Mouse (Mus musculus) adrenal gland, postnatal 10 days (tissue): Measurements from ENCODE around the gene Samd4b. TPM values are rescaled to one million over a fixed set of nuclear protein-coding genes. Genes with fewer than 3 reads are reported as not detected.

Source experiments
- DNase-seq: peaks from one replicate; pipeline ENCODE4 v3.0.0; 2021; ENCODE audit warnings: mixed read lengths
- total RNA-seq, 2 experiments: library from RNA; stranded (reverse); gene quantifications; 2 replicates each; pipeline ENCODE4 v1.2.3; 2021

Samd4b gene
- total RNA-seq, 2 experiments from 2014 or later: 45.5 to 49.6 TPM

DNA sequence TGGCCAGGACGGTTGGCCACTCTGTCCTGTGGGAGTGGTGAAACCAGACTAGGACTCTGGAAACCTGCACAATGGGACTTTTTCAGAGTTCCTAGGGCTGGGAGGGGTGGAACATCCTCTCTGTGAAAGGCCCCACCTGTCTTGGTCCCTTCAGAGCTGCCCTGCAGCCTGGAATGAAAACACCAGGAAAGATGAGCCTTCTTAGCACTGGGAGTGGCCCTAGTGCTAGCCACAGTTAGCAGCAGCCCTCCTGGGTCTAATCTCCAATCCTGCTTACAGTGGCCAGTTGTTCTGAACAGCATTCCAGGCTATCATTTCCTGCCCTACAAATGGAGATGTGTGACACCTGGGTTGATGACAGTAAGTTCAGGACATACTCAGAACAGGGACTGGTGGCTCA lies 6.1 kb downstream of the Samd4b start:
- DNase-seq: no peak

- no peak for DNase-seq
These were observed 10.3 kb downstream of the Samd4b start for GRCm38 (mm10) chr7:28587644-28588043.

DNA sequence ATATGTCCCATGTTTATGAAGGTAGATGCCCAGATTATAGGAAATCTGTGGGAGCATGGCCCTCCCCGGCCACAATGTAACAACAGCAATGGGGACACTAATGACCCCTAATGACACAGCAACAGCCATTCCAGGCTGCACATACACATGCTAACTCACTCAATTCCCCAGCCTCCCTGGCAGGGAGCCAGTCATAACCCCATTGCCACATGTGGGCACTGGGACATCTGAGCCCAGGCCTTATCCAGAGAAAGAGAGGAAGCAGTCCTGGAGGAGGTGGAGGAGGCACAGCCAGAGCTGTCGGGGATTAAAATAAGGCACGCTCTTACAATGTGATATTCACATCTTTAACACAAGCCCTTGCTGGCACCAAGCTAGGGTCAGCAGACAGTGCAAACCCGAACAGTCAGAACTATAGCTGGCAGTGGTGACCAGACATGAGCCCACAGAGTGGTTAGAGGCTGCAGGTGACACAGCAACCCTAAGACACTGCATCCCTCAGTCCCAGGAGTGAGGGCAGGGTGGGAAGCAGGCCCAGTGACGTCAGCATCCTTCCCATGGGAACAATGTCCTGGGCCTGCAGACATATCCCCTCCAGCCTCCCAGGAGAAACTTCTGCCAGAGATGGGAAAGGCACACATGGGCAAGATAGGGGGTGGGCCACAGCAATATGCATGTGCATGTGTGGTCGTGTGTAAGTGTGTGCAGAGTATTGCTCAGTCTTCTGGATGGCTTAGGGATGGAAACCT lies 11.1 kb downstream of the Samd4b start:
- peak; percentile 81 for DNase-seq

DNA sequence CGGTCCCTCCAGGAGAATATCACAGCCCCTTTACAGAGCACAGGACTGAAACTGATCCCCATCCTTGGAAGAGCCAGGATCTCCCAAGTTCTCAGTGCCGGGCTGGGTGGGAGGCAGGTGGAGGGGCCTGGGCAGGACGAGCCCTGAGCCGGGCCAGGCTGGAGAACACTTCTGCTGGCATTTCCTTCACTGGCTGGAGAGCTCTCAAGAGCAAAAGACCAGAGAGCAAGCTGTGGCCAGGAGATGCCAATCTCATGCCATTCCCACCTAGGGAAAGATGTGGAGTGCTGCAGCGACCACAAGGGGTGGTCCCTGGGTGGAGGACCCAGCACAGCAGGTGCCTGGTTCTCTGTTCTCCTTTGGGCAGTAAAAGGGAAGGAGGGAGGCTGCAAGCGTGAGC lies 12.9 kb downstream of the Samd4b start:
- no peak for DNase-seq

GRCm38 (mm10) chr7:28584468-28584867 lies 13.5 kb downstream of the Samd4b start:
- no peak for DNase-seq

DNA sequence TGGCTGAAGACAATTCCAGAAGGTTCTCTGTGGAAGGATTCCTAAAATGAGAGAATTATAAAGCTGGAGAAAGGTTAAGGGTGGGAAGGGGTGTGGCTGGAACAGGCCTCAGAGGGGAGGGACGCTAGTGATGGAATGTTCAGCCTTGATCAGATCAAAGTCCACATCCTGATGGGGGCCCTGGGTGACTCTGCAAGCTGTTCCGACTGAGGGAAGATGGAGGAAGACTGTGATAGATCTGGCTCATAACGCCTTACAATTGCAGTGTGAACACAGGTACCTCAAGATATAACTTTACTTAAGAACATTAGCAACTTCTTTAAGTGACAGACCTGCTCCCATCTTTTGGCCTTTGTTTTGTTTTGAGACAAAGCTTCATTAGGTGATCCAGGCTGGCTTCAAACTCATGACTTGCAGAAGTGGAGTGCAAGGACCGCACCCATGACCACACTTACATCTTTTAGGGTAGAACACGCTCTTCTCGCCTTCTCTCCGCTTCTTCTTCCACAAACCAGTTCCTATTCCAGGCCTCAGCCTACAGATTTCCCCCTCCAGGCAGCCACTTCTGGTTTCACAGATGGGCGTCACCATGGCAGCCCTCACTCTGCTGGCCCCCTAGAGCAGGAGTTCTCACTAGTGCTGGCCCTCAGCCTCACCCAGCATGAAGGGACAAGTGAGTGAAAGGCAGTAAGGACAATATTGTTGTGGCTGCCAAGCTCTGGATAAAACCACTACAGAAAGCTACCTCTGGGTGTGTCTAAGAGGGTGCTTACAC lies 14.2 kb downstream of the Samd4b start:
- no peak for DNase-seq

GRCm38 (mm10) chr7:28582841-28583240 lies 15.1 kb downstream of the Samd4b start:
- no peak for DNase-seq

GRCm38 (mm10) chr7:28581721-28582120 lies 16.2 kb downstream of the Samd4b start:
- no peak for DNase-seq

DNA sequence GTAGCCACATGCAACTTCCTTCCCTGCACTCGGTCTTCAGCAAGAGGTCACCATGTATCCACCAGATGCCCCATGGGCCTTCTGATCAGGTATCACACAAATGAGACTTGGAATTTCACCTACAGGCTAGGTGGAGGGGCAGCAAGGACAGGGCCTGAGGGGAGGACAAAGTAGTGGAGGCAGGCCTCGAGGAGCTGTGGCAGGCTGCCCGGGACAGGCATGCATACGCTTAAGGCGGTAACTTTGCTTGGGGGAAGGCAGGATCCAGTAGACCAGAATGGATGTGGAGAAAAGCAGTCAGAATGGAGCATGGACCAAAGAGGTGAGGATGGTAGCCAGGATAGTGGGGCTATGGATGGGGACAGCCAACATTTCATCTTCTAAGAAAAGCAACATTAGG lies 18.1 kb downstream of the Samd4b start:
- no peak for DNase-seq

DNA sequence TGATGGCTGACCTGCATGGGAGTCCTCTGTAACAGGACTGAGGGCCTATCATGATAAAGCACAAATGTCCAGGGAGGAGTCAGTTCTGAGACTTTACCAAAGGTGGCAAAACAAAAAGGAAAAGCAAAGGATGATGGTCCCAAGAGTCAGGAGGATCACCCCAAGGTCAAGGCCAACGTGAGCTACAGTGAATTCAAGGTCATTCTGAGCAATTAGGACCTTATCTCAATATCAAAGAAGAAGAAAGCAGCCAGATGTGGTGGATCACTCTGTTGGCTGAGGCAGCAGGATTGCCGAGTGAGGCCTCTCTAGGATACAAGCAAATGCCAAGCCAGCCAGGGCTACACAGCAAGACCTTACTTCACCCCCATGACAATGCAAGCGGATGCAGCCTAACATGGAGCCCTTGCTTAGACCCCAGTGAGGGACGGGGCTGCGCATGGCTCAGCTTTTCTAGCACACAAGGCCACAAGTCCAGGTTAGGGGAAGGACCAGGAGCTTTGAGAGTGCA lies 19.3 kb downstream of the Samd4b start:
- DNase-seq: peak; percentile 37

DNA sequence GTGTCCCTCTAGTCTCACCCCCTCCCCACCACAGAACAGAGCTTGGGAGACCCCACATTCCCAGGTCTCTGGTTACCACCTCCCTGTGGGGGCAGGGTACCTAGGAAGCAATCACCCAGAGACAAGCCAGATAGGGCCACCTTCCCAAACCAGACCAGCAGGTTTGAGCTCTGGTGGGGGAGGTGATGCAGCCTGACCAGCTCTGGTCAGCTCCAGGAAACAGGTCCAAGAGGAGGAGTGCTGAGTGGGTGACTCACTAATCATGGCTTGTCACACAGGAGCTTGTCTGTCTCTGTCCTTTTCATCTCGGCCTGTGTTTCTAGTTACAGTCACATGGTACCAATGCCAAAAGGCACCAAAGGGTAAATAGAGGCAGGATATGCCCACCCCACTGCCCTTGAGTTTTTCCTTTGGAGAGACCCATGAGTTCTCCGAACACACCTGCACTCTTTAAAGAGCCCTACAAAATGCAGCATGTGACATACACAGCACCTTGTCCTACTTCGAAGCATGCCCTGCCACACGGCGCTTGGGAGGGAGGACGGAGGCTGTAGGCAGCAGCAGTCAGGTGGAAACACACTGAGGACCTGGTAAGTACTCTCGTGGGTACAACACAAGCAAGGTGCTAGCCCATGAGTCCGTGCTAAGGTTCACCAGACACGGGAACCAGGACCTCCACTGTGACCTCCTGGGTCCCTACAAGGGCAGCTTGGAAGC lies 20.0 kb downstream of the Samd4b start:
- DNase-seq: peak; percentile 42

DNA sequence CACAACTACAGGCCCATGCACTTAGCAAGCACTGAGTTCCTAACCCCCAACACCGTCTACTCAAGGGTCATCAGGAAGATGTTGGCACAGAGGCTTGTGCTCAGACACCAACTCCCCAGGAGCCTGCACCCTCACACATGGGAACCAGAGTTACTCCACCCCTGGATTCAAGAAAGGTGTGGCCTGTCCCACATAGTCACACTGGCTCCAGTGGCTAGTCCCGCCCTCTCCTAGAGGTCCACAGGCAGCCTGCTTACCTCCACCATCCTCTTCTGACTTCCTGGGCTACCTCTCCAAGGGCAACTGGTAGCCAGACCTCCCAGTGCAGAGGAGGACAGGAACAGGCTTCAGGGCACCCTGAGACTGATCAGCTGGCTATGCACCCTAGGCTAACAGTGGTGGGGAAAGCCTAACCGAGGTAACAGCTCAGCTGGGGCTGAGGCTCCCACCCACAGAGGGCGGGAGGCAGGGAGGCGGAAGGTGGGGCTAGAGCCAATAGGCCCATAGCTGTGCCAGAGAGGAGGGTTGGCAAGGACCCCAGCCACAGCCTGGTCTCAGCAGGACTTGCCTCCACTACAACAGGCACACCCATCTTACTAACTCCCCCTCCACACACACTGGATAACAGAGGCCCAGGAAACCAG lies 21.6 kb downstream of the Samd4b start:
- peak; percentile 54 for DNase-seq

GRCm38 (mm10) chr7:28575597-28575996 lies 22.3 kb downstream of the Samd4b start:
- no peak for DNase-seq

DNA sequence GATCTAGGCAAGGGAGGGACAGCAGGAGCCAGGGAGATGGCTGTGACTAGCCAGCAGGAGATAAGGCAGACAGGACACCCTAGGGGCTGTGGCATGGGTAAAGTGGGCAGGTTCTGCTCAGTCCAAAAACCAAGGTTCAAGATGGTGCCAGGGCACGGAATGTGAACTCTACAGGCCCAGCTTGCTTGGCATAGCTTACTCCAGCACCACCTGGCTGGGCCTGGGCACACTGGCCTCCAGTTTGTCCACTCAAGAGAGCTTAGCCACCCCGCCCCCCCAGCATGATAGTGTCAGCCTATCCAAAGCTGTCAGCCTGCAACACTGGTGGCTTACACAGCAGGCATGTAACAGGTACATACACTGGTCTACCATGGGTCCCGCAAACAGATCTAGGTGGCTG lies 24.7 kb downstream of the Samd4b start:
- DNase-seq: no peak

DNA sequence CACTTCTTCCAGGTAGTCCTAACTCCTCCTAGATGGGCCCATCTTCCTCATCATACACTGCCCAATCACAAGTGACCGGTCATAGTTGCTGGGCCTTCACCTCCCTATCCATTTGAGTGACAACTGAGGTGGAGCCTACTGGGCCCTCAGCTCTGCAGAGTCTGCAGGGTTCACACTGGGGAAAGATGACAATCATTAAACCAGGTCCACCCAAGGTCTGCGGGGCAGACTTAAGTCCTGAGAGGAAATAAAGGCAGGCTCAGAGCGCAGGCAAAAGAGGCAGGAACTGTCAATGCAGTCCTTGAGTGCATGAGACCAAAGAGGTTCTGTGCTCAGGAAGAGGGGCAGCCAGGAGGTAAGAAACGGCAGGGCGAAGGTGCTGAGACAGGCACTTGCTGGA lies 25.3 kb downstream of the Samd4b start:
- DNase-seq: no peak

- DNase-seq: peak; percentile 69
These were observed 26.8 kb downstream of the Samd4b start for GRCm38 (mm10) chr7:28570982-28571682.

DNA sequence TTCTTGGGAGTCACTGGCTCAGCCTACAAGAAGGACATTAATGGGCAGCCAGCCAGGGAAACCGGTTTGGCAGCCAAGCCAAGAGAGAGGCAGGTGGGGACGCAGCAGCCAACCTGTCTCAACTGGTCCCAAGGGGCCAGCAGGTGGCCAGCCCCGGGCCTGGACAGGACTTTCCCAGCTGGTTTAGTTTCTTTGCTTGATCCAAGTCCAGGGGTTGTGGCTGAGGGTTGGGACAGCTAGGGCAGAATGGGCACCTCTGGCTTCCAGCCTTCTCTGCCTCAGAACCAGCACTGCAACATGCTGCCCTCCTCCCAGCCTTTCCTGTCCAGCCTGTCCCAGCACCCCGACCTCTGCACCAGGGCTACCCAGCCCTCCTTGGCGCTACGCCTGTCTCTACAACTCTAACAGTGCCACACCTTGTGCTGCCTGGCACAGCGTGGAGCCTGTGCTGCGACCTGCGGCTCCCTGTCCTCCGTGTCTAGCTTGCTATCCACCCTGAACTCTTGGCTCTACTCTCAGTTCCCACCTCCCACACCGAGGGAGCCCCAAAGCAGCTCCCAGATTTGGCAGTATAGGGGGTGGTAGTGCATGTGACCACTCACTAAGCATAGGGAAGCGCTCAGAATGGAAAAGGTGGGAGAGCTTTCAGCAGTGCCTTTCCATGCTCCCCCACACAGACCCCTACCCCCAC lies 27.5 kb downstream of the Samd4b start:
- peak; percentile 72 for DNase-seq

DNA sequence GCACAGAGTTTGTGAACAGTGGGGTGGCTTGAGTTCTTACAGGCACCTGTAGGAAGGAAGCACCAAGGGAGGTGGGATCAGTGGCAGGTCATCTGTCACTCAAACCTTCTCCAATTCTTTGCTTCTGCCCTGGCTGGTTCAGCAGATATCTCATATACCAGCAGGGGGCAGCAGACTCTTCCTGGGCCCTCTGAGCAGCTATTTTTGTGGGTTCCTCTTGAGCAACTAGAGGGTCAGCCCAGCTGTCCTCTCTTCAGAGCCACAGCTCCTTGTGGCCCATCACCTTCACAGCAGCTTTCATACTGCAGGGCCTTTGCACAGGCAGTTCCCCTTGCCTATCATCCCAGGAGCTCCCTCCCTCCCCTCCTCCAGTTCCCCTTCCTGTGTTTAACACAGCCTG lies 29.7 kb downstream of the Samd4b start:
- peak; percentile 76 for DNase-seq

DNA sequence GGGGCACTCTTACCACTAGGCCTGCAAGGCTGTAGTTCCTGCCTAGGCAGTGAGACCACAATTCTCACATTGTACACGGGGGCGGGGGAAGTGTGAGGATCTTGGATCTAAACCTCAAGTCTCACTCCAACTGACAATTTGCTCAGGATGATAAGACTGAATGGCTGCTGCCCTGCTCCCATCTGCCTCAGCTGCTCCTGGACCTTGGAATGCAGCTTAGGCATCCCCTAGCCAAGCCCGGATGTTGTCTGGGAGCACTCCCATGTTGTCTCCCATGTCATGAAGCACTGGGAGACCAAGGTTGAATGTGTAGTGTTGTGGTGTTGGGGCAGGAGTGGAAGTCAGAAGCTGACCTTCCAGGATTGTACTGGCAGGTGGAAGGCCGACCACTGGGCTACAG lies 30.4 kb downstream of the Samd4b start:
- no peak for DNase-seq

DNA sequence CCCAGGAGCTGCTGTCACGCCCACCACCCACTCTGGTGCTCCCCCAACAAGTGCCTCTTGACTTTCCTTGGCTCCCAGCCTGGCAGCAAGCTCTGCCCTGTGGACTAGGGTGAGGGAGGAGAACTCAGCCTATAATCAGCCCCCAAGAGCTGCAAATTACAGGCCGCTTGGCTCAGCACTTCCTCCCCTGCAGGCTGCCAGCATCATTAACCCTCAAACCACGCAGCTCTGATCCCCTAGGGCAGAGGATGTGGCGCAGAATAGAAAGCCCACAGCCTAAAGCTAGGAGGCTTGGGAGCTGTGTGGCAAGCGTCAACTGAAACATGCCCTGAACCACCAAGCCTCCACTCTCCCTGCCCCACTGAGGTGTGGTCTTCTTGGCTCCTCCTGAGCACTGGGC lies 32.5 kb downstream of the Samd4b start:
- DNase-seq: no peak

DNA sequence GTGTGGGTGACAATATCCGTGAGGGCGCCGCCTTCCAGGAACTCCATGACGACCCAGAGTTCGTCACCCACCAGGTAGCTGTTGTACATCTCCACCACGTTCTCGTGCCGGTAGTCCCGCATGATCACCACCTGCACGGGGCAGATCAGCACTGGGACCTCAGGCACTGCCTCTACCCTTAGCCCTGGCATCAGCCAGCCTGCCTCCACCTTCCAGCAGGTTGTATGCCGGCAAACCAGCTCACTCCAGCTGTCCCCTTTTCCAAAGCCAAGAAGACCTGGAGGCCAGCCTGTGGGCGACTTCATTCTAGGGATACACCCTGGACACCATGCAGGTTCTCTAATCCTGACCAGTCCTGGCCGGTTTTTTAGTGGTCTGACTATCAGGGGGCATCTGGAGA lies 35.0 kb downstream of the Samd4b start:
- no peak for DNase-seq
